Mouse (Mus musculus) embryonic facial prominence, embryonic 14.5 days (tissue): Measurements from ENCODE around the gene Lamc3. TPM values are rescaled to one million over a fixed set of nuclear protein-coding genes. Genes with fewer than 3 reads are reported as not detected.

Source experiments
- ATAC-seq: fragments of 200-750 bp; cut with Nextera tagmentation; 2 replicates; pipeline ENCODE4 v1.8.0; 2017; ENCODE audit warnings: low read depth, moderate number of reproducible peaks, moderate TSS enrichment
- DNase-seq: peaks from one replicate; pipeline ENCODE4 v3.0.0-alpha.2; 2015; ENCODE audit warnings: low spot score
- H3K27ac ChIP-seq: fragments of 300-500 bp; sonication (generic); replicated peaks from 2 replicates; pipeline ENCODE4 v1.5.1; 2014; ENCODE audit warnings: low read depth, mild to moderate bottlenecking, low read length, moderate library complexity
- H3K27me3 ChIP-seq: fragments of 300-500 bp; sonication (generic); replicated peaks from 2 replicates; pipeline ENCODE4 v1.6.1; 2014; ENCODE audit warnings: low read length; ENCODE audit not compliant: control insufficient read depth, insufficient read depth
- H3K36me3 ChIP-seq: fragments of 300-500 bp; sonication (generic); 2 replicates; pipeline ENCODE4 v1.6.1; 2014; ENCODE audit warnings: low read length, mixed read lengths; ENCODE audit not compliant: control insufficient read depth, insufficient read depth
- H3K4me1 ChIP-seq: fragments of 300-500 bp; sonication (generic); 2 replicates; pipeline ENCODE4 v1.6.1; 2014; ENCODE audit warnings: antibody characterized with exemption, low read length; ENCODE audit not compliant: control insufficient read depth, insufficient read depth
- H3K4me2 ChIP-seq: fragments of 300-500 bp; sonication (generic); 2 replicates; pipeline ENCODE4 v1.6.1; 2014; ENCODE audit warnings: low read depth, mild to moderate bottlenecking, low read length, moderate library complexity, mixed read lengths
- H3K4me3 ChIP-seq: fragments of 300-500 bp; sonication (generic); 2 replicates; pipeline ENCODE4 v1.5.1; 2014; ENCODE audit warnings: low read depth, mild to moderate bottlenecking, low read length
- H3K9ac ChIP-seq: fragments of 300-500 bp; sonication (generic); 2 replicates; pipeline ENCODE4 v1.6.1; 2014; ENCODE audit warnings: low read depth, mild to moderate bottlenecking, low read length, moderate library complexity, mixed read lengths
- H3K9me3 ChIP-seq: fragments of 300-500 bp; sonication (generic); 2 replicates; pipeline ENCODE4 v1.6.1; 2016; ENCODE audit warnings: low read length; ENCODE audit not compliant: control insufficient read depth
- WGBS: fragments of 180-500 bp; shearing (Covaris S2); extraction: QIAGEN DNeasy Blood & Tissue Kit; methylation state at CpG from one replicate; pipeline ENCODE4 v1.1.7; 2014; 5-methylcytosine and 5-hydroxymethylcytosine counted together
- polyA plus RNA-seq: library from polyadenylated mRNA; unstranded; fragments of >200 nt; fragmentation: Nextera tagmentation; extraction: Ambion mirVana; gene quantifications from 2 replicates; pipeline ENCODE4 v1.2.1, GENCODE M21; 2014

Lamc3 gene
- polyA plus RNA-seq, 1 experiment from 2014 or later = 2.2 TPM

GRCm38 (mm10) chr2:31987774-31988173 is 100.7 kb downstream of the Lamc3 start:
- no peak overlapping the region for H3K27ac ChIP-seq
- no peak for ATAC-seq
- no peaks in the 10 kb centered on the region for H3K4me1 ChIP-seq
- no peak overlapping the region for H3K4me2 ChIP-seq
- no peaks in the 10 kb centered on the region for H3K27me3 ChIP-seq
- DNase-seq = no peak
- H3K9me3 ChIP-seq = no peaks in the 10 kb centered on the region
- WGBS = 96% methylated on average over 1 of the region's 1 CpGs
- no peak overlapping the region for H3K4me3 ChIP-seq
- H3K9ac ChIP-seq = no peak overlapping the region
- H3K36me3 ChIP-seq = peaks cover 92% of the 10 kb centered on the region

GRCm38 (mm10) chr2:31990961-31991360 is 103.9 kb downstream of the Lamc3 start:
- Histone ChIP-seq H3K9ac (no peak overlapping the region), H3K4me1 (no peaks in the 10 kb centered on the region), H3K27me3 (no peaks in the 10 kb centered on the region), H3K4me2 (no peak overlapping the region), H3K27ac (no peak overlapping the region), H3K9me3 (no peaks in the 10 kb centered on the region), H3K36me3 (peaks cover 89% of the 10 kb centered on the region), H3K4me3 (no peak overlapping the region)
- ATAC-seq = no peak
- no peak for DNase-seq
- WGBS = 93% methylated on average over 4 of the region's 4 CpGs

- Histone ChIP-seq H3K4me1 (no peaks in the 10 kb centered on the region), H3K27me3 (no peaks in the 10 kb centered on the region), H3K9ac (no peak overlapping the region), H3K4me2 (no peak overlapping the region), H3K27ac (no peak overlapping the region), H3K9me3 (no peaks in the 10 kb centered on the region), H3K36me3 (peaks cover 97% of the 10 kb centered on the region), H3K4me3 (no peak overlapping the region)
- DNase-seq = no peak
- no peak for ATAC-seq
- 94% methylated on average over 9 of the region's 9 CpGs for WGBS
Observed at GRCm38 (mm10) chr2:31994896-31995295, 107.8 kb downstream of the Lamc3 start.

- Histone ChIP-seq H3K9ac (no peak overlapping the region), H3K27me3 (no peaks in the 10 kb centered on the region), H3K36me3 (peaks cover 96% of the 10 kb centered on the region), H3K9me3 (no peaks in the 10 kb centered on the region), H3K4me3 (no peak overlapping the region), H3K4me1 (no peaks in the 10 kb centered on the region), H3K4me2 (no peak overlapping the region), H3K27ac (no peak overlapping the region)
- DNase-seq = no peak
- no peak for ATAC-seq
- WGBS = 96% methylated on average over 13 of the region's 13 CpGs
Observed at GRCm38 (mm10) chr2:31996060-31996459, 109.0 kb downstream of the Lamc3 start.

Other genes starting within 250 kb of the Lamc3 start
- gene Prdm12, start 247.3 kb upstream of the Lamc3 start, polyA plus RNA-seq = 2.6 TPM in 2 replicates
- 36.8 and 44.2 TPM in 2 replicates for gene Exosc2, start 216.6 kb upstream of the Lamc3 start, polyA plus RNA-seq
- 47.8 and 48.9 TPM in 2 replicates for gene Abl1, start 198.9 kb upstream of the Lamc3 start, polyA plus RNA-seq
- gene Qrfp, start 76.7 kb upstream of the Lamc3 start, polyA plus RNA-seq = 0.10 and 0.22 TPM in 2 replicates
- gene Fibcd1, start 41.3 kb upstream of the Lamc3 start, polyA plus RNA-seq = 0.19 and 0.29 TPM in 2 replicates
- gene Aif1l, start 62.8 kb downstream of the Lamc3 start, polyA plus RNA-seq = 31.2 and 33.9 TPM in 2 replicates
- gene Nup214, start 87.1 kb downstream of the Lamc3 start, polyA plus RNA-seq = 61.2 and 66.4 TPM in 2 replicates
- 8.2 and 8.9 TPM in 2 replicates for gene Fam78a, start 197.6 kb downstream of the Lamc3 start, polyA plus RNA-seq
- gene Plpp7, start 208.2 kb downstream of the Lamc3 start, polyA plus RNA-seq = 11.7 and 13.0 TPM in 2 replicates